Mouse (Mus musculus): ENCODE results near the gene Snx29. TPM values are rescaled to one million over a fixed set of nuclear protein-coding genes. Genes with fewer than 3 reads are reported as not detected.

The Snx29 gene
- polyA plus RNA-seq, 1 experiment from 2014 or later: 14.9 TPM

- Histone ChIP-seq H3K36me3 (no peaks in the 10 kb centered on the region), H3K27ac (no peak overlapping the region), H3K27me3 (ENCODE audit: insufficient read depth, poor library complexity, severe bottlenecking) (no peaks in the 10 kb centered on the region), H3K4me3 (no peak overlapping the region), H3K9me3 (no peaks in the 10 kb centered on the region), H3K4me1 (replicated peaks) (no peaks in the 10 kb centered on the region)
- DNase-seq (ENCODE audit: low spot score): no peak
- 82% methylated on average over 2 of the region's 2 CpGs for WGBS
These were observed 148.5 kb downstream of the Snx29 start for GRCm38 (mm10) chr16:11471246-11471645.

GRCm38 (mm10) chr16:11472852-11473251 lies 150.1 kb downstream of the Snx29 start:
- no peak overlapping the region for H3K27ac ChIP-seq
- no peaks in the 10 kb centered on the region for H3K27me3 ChIP-seq (ENCODE audit: insufficient read depth, poor library complexity, severe bottlenecking)
- no peak overlapping the region for H3K4me3 ChIP-seq
- no peaks in the 10 kb centered on the region for H3K9me3 ChIP-seq
- 84% methylated on average over 4 of the region's 4 CpGs for WGBS
- no peak for DNase-seq (ENCODE audit: low spot score)
- H3K4me1 ChIP-seq (replicated peaks): no peaks in the 10 kb centered on the region
- no peaks in the 10 kb centered on the region for H3K36me3 ChIP-seq

DNA sequence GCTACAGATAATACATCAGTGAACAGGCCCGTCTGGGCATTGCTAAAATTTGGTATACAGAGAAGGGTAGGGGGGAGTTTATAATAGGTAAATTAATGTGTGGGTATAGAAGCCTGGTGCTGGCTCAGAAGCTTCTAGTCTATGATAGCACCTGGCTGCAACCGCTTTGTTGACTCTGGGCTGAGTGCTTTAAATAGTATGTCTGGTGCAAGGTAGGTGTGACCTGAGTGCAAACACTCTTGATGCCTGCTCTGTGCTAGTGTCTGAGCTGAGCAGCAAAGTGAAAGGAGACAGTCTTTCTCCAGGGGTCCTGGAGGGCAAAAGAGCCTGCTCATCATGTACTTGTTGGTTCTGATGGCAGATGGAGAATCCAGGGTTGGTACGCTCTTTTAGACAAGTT lies 150.8 kb downstream of the Snx29 start:
- WGBS: 90% methylated on average over 3 of the region's 3 CpGs
- H3K36me3 ChIP-seq: no peaks in the 10 kb centered on the region
- H3K4me3 ChIP-seq: no peak overlapping the region
- no peaks in the 10 kb centered on the region for H3K9me3 ChIP-seq
- no peak overlapping the region for H3K27ac ChIP-seq
- no peak for DNase-seq (ENCODE audit: low spot score)
- no peaks in the 10 kb centered on the region for H3K27me3 ChIP-seq (ENCODE audit: insufficient read depth, poor library complexity, severe bottlenecking)
- no peaks in the 10 kb centered on the region for H3K4me1 ChIP-seq (replicated peaks)

- DNase-seq (ENCODE audit: low spot score): no peak
- Histone ChIP-seq H3K4me1 (replicated peaks) (no peaks in the 10 kb centered on the region), H3K27me3 (ENCODE audit: insufficient read depth, poor library complexity, severe bottlenecking) (no peaks in the 10 kb centered on the region), H3K27ac (no peak overlapping the region), H3K9me3 (no peaks in the 10 kb centered on the region), H3K36me3 (no peaks in the 10 kb centered on the region), H3K4me3 (no peak overlapping the region)
- WGBS: 89% methylated on average over 6 of the region's 6 CpGs
These were observed 151.3 kb downstream of the Snx29 start for GRCm38 (mm10) chr16:11473893-11474505.

GRCm38 (mm10) chr16:11475137-11475943 lies 152.6 kb downstream of the Snx29 start:
- H3K36me3 ChIP-seq: no peaks in the 10 kb centered on the region
- DNase-seq (ENCODE audit: low spot score): no peak
- no peaks in the 10 kb centered on the region for H3K27me3 ChIP-seq (ENCODE audit: insufficient read depth, poor library complexity, severe bottlenecking)
- H3K9me3 ChIP-seq: no peaks in the 10 kb centered on the region
- WGBS: 86% methylated on average over 10 of the region's 10 CpGs
- H3K4me1 ChIP-seq (replicated peaks): no peaks in the 10 kb centered on the region
- H3K4me3 ChIP-seq: no peak overlapping the region
- H3K27ac ChIP-seq: no peak overlapping the region

- H3K27ac ChIP-seq: no peak overlapping the region
- no peak for DNase-seq (ENCODE audit: low spot score)
- H3K36me3 ChIP-seq: no peaks in the 10 kb centered on the region
- no peaks in the 10 kb centered on the region for H3K4me1 ChIP-seq (replicated peaks)
- 85% methylated on average over 1 of the region's 1 CpGs for WGBS
- H3K9me3 ChIP-seq: no peaks in the 10 kb centered on the region
- no peaks in the 10 kb centered on the region for H3K27me3 ChIP-seq (ENCODE audit: insufficient read depth, poor library complexity, severe bottlenecking)
- H3K4me3 ChIP-seq: no peak overlapping the region
These were observed 153.6 kb downstream of the Snx29 start for GRCm38 (mm10) chr16:11476314-11476713.

- DNase-seq (ENCODE audit: low spot score): no peak
- Histone ChIP-seq H3K4me3 (no peak overlapping the region), H3K27ac (no peak overlapping the region), H3K27me3 (ENCODE audit: insufficient read depth, poor library complexity, severe bottlenecking) (no peaks in the 10 kb centered on the region), H3K9me3 (no peaks in the 10 kb centered on the region), H3K36me3 (no peaks in the 10 kb centered on the region), H3K4me1 (replicated peaks) (no peaks in the 10 kb centered on the region)
- WGBS: 83% methylated on average over 2 of the region's 2 CpGs
These were observed 154.3 kb downstream of the Snx29 start for GRCm38 (mm10) chr16:11476968-11477367.

DNA sequence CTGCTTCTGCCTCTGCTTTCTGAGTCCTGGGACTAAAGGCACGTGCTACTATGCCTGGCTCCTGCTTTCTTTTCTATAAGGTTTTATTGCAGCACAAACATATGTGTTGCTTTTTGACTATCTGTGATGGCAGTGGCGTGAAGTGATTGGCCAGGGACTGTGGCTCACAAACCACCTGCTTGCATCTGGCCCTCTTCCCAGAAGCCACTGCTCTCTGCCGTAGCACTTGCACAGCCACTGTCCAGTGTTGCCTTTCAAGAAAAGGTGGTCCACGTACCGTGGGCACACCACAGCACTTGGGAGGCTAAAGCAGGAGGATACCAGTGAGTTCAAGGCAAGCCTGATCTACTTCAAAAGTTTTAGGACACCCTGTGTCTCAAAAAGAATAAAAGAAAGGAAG lies 154.9 kb downstream of the Snx29 start:
- DNase-seq (ENCODE audit: low spot score): no peak
- WGBS: 92% methylated on average over 5 of the region's 5 CpGs
- Histone ChIP-seq H3K9me3 (no peaks in the 10 kb centered on the region), H3K4me3 (no peak overlapping the region), H3K27ac (no peak overlapping the region), H3K27me3 (ENCODE audit: insufficient read depth, poor library complexity, severe bottlenecking) (no peaks in the 10 kb centered on the region), H3K4me1 (replicated peaks) (no peaks in the 10 kb centered on the region), H3K36me3 (no peaks in the 10 kb centered on the region)

DNA sequence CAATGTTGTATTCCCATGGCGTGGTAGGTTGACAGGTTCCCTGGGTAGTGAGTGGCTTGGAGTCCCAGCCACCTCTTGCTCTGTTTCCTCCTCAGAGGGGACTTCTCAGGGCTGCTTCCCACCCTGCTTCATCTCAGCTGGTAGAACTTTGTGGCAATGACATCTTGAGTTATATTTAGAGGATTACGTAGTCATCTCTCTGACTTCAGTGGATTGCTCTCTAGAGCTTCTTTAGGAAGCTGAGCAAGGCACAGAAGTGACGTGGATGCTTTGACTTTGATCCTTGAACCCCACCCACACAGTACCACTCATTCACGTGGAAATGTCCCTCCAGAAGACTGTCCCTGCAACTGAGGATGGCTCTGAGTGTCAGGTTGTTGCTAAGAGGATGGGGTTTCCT lies 156.9 kb downstream of the Snx29 start:
- Histone ChIP-seq H3K36me3 (no peaks in the 10 kb centered on the region), H3K27me3 (ENCODE audit: insufficient read depth, poor library complexity, severe bottlenecking) (no peaks in the 10 kb centered on the region), H3K27ac (no peak overlapping the region), H3K4me3 (no peak overlapping the region), H3K4me1 (replicated peaks) (no peaks in the 10 kb centered on the region), H3K9me3 (no peaks in the 10 kb centered on the region)
- 83% methylated on average over 4 of the region's 4 CpGs for WGBS
- DNase-seq (ENCODE audit: low spot score): no peak

DNA sequence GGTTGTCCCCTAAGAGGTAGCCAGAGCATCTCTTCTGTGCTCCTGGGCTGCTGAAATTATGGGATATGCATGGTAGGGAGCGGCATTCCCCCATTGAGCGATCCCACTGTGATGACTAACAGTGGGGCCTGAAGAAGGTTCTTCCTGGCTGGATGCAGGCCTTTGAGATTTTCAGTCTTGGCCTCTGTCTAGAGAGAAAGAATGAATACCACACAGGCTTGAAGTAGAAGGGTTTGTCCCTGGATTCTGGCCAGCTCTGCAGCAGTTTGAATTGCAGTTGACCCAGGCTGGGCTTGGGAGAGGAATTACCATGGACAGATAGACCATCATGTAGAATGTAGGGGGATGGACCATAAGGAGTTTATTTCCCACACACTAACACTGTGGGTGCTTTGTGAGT lies 159.5 kb downstream of the Snx29 start:
- Histone ChIP-seq H3K27me3 (ENCODE audit: insufficient read depth, poor library complexity, severe bottlenecking) (no peaks in the 10 kb centered on the region), H3K4me1 (replicated peaks) (no peaks in the 10 kb centered on the region), H3K9me3 (no peaks in the 10 kb centered on the region), H3K36me3 (no peaks in the 10 kb centered on the region), H3K4me3 (no peak overlapping the region), H3K27ac (no peak overlapping the region)
- 95% methylated on average over 2 of the region's 2 CpGs for WGBS
- DNase-seq (ENCODE audit: low spot score): no peak

GRCm38 (mm10) chr16:11494895-11495294 lies 172.2 kb downstream of the Snx29 start:
- Histone ChIP-seq H3K27me3 (ENCODE audit: insufficient read depth, poor library complexity, severe bottlenecking) (no peaks in the 10 kb centered on the region), H3K9me3 (no peaks in the 10 kb centered on the region), H3K4me3 (no peak overlapping the region), H3K36me3 (no peaks in the 10 kb centered on the region), H3K4me1 (replicated peaks) (peaks cover 22% of the 10 kb centered on the region), H3K27ac (no peak overlapping the region)
- WGBS: 79% methylated on average over 7 of the region's 7 CpGs
- DNase-seq (ENCODE audit: low spot score): no peak

DNA sequence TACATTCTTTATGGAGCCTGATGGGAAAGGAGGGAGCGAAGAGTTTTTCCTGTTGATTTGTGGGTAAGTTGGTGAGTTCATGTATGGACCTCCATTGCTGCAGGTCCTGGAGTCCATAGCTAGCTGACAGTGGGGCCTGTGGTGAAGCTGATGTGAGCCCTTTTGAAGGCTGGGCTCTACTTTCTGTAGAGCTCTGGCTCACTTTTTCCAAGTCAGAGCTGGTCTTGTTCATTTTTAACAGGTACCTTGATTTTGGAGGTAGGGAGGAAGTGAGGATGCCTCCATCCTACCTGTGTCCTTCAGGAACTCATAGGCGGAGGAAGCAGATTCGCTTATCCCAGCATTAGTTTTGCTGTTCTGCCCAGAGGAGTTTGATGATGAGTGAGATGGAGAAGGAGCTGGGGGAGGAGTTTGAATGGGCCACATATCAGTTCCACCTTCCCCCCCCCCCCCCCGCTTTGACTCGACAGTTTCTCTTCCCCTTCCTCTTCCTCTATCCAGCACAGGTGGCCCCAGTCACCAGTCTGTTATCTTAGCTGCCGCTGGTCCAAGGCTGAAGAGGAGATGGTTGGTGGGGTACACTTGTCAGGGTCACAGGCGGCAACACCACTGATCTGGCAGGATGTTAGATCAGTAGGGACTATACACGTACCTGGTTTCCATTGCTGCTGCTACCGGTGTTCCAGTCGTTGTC lies 173.4 kb downstream of the Snx29 start:
- H3K4me3 ChIP-seq: no peak overlapping the region
- peaks cover 25% of the 10 kb centered on the region for H3K4me1 ChIP-seq (replicated peaks)
- no peak overlapping the region for H3K27ac ChIP-seq
- no peak for DNase-seq (ENCODE audit: low spot score)
- H3K36me3 ChIP-seq: no peaks in the 10 kb centered on the region
- no peaks in the 10 kb centered on the region for H3K27me3 ChIP-seq (ENCODE audit: insufficient read depth, poor library complexity, severe bottlenecking)
- 83% methylated on average over 10 of the region's 10 CpGs for WGBS
- H3K9me3 ChIP-seq: no peaks in the 10 kb centered on the region

DNA sequence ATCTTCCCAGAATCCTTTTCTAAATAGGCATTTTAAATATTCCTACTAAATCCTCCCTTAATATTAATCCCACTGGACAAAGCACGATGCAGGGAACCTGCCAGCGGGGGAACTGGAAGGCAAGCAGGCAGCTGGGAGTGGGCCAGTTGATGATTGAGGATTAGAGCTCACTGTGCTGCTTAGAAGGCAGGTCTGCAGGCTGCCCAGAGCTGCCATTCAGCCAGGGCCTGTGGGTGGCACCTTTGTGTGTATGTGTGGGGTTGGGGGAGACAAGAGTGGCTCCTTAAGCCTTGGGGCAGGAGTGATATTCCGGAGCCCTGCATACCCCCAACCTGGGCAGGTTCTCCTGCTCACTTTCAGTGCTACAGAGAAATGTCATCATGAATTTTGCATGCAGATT lies 174.0 kb downstream of the Snx29 start:
- Histone ChIP-seq H3K4me3 (no peak overlapping the region), H3K27ac (no peak overlapping the region), H3K36me3 (no peaks in the 10 kb centered on the region), H3K27me3 (ENCODE audit: insufficient read depth, poor library complexity, severe bottlenecking) (no peaks in the 10 kb centered on the region), H3K4me1 (replicated peaks) (peaks cover 29% of the 10 kb centered on the region), H3K9me3 (no peaks in the 10 kb centered on the region)
- 82% methylated on average over 3 of the region's 3 CpGs for WGBS
- DNase-seq (ENCODE audit: low spot score): no peak

Data from hindbrain, embryonic 10.5 days (tissue).